Mouse (Mus musculus) urinary bladder, postnatal 10 days (tissue): ENCODE measurements around the gene Dclk3.

Experiments used
- DNase-seq: peaks from one replicate; pipeline ENCODE4 v3.0.0; 2022; ENCODE audit warnings: low spot score

Dclk3 gene

DNA sequence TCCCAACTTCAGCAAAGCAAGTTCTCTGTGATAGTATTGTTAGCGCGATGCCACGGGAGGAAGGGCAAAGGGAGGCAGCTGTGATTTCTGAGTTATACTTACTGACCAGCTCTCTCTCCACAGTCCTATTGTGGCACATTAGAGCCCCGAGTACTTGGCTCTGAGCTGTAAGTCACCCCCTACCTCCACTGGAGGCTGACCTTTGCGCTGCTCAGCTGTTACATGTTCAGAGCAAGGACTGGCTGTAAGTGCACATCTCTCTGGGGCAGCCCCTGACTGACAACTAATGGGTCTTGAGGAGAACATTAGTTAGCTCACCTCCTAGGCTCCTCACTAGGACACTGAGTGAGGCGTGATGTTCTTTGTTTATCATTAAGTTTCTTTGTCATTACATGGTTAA is 1.6 kb downstream of the Dclk3 start:
- DNase-seq: no peak

DNA sequence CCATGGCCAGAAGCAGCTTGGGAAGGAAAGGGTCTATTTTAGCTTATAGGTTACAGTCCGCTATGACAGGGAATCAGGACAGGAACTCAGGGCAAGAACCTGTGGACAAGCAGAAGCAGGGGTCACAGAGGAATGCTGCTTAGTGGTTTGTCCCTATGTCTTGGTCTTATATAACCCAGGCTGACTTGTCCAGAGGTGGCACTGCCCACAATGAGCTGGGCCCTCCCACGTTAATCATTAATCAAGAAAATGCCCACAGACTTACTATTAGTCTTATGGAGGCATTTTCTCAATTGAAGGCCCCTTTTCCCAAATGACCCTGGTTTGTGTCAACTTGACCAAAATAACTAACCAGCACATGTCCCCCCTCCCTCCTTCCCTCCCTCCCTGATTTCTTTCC is 2.3 kb downstream of the Dclk3 start:
- DNase-seq: no peak

DNA sequence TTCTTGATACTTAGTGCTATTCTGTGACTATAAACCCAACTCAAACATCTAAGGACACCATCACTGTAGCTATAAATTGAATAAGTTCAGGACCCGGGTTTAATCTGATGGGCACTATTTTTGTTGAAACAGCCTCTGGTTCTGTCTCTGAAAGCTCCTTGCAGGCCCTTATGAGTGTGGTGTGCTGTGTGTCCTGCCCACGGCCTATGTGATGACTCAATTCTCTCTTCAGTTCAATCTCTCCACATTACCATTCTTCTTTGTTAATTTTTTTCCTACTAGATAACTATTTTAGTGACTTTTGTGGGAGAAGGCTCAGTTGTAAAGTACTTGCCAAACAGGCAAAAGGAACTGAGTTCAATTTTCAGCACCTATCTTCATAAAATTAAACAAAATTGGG is 7.3 kb downstream of the Dclk3 start:
- DNase-seq: no peak

DNA sequence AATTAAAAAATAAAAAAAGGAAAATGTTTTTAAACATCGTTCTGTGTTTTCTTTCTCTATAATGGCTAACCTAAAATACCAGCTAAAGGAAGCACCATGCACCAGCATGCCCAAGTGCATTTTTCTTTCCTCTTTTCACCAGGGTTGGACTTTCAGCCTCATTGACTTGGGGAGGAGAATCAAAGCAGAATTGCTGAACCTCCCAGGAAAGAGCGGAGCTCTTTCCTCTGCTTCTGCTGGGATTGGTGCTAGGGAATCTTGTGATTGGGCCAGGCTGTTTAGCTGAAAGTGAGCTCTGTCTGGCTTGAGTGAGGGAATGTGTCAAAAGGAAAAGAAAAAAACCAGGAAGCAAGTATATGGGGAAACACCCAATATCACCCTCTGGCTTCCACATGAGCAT is 10.1 kb downstream of the Dclk3 start:
- DNase-seq: no peak

DNA sequence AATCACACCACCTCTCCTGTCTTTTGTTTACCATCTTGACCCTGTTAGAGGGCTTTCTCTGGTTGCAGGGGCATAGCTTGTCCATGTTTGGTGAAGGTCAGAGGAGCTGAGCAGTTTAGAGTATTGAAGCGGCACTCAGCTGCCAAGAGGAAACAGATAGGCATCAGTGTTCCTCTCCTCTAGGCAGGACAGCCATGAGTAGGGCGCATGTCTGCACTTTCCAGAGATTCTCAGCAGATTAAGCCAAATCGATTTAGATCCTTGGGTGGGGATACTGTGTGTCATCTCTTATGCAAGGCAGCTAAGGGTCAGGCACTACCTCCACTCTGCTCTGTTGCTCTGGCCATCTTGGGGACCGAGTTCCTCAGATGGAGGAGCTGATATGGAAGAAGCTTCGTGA is 11.0 kb downstream of the Dclk3 start:
- no peak for DNase-seq

DNA sequence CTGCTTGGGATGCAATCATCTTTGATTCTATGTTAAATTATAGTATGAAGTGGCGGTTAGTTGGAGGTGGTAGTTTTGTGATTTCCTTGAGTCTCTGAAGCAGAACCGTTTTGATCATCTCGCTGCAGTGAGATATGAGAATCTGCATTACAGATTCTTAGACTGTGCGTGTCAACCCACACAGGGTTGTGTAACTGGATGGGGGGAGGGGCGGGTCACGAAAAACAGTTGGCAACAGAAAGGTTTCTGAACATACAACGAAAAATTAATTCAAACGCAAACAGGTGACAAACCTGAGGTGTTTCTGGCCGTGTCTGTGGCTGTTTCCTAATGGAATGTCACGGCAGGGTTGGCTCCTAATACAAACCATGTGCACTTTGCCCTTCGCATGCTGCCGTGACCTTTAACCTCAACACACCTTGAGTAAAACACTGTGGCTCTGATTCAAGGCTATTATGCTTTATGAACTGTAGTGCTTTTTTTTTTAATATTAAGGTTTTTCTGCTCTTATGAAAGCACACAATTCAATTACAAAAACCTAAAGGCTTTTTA is 12.0 kb downstream of the Dclk3 start:
- no peak for DNase-seq

DNA sequence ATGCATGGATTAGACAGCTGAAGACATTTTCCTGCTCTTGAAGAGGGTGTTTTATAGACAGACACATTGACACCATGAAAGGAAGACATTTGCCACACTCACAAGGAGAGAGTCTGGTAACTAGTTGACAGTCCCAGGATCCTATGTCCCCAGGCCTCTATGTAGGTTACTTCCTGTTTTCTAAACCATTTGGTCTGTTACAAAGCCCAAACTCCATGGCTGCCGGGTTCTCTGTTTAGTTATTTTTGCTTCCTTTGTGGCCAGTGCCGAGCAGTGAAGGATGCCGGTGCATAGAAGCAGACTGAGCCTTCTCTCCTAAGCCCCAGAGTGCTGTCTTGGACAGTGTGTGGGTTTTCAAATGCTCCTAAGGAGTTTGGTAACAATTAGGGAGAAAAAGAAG is 15.0 kb downstream of the Dclk3 start:
- no peak for DNase-seq

DNA sequence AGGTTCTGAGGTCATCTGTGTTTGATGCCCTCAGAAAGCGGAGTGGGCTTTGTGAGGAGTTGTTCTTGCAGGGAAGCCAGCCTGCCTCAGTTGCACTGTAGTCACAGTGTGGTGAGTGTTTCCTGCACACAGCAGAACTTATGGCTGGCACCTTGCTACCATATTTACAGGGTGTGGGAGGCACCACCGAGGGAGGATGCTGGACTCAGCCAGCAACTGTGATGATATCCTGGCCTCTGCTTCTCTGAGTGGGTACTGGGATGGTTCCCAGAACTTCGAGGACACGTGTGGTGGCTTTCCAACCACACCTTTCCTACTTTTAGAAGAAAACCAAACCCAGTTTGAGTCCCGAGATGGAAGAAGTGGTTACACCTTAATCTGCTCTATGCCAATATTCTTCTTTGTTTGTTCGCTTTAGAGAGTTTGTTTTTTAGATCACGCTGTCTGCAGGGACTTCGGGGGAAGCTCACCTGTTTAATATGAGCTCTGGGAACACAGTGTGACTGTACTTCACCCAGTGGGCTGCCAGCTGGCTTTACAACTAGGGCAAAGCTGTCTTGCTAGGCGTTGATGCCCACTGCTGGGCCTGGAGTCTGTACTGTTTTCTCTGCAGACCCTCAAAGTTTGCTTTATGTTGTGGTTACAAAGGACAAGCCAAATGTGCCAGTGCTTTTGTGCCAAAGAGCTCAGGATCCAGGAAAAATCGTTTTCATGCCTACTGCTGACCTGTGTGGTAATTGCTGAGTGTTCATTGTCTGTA is 18.5 kb downstream of the Dclk3 start:
- DNase-seq: no peak

DNA sequence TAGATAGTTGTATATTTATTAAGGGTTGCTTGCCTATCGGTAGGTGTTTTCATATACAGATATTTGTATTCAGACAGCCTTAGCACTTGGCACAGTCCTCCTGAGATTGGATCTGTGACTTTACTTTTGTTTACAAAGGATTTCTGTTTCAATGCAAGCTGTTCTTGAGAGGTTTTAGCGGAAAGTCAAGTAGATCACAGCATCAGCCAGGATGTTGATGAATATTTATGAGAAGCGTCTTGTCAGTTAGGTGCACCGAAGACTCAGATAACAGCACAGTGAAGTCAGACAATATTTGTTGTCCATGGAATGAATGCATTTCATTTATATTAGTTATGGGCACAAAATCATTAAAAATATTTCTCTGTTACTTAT is 19.0 kb downstream of the Dclk3 start:
- DNase-seq: no peak

DNA sequence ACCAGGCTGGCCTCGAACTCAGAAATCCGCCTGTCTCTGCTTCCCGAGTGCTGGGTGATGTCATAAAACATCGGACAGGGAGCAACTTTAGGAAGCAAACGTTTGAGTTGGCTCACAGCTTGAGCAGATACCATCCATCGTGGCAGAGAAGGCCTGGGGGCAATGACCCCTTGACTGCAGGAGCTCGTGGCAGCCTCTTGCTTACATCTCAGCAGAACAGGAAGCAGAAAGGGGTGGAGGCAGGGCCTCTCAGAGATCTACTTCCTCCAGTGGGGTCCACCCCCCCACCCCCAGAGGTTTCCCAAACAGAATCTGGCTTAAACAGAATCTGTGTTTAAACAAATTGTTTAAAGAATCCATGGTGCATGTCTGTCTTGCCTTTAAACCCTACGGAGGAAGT is 20.6 kb downstream of the Dclk3 start:
- no peak for DNase-seq

DNA sequence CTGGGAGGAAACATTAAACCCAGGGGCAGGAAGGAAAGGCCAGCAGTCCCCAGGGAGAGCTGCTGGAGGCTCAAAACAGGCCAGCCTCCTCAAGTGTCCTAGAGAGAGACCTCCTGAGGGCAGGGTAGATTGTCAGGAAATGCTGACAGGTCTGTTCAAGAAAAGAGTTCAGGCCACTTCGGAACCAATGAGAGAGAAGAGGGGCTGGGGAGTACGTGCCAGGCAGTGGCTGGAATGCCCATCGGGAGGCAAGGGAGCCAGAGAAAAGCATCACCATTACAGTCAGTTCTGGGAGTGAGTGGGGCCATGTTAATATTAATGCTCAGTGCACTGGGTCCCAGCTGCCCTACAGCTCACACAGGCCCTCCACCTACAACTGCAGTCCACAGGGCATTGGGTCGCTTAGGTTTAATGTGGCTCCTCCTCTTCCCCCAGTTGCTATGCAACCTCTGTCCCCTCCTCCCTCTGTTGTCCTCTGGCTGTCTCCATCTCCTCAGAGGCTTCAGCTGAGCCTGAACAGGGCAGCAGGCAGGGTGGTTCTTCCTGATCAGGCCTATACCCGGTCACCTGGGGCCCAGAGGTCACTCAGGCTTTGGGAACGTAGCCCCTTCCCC is 21.4 kb downstream of the Dclk3 start:
- no peak for DNase-seq

DNA sequence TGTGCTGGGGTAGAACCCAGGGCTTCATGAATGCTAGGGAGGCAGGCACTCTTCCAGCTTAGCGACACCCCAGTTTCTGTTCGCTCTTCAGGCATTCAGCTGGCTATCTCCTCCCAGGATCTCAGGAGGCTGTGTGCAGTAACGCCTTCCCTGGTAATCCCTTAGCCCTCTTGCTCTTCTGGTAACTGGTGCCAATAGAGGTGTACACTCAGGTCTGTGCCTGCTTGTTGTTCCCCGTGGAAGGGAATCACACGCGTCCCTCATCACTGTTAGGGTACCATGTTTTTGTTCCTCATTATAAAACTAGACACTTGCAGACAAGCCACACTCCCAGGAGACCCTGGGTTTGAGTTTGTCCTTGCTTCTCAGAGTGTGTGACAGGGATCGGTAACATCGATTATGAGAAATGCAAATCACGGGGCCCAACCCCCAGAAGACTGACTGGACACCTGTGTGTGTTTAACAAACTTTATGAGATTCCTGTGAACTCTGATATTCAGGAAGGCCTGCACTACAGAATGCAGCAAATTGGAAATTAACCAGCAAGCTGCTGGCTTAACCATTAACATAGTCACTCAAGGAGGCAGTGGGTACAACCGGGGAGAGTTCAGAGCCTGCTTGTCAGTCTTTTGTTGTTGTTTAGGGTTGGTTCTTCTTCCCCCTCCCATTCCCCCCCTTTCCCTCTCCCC is 22.7 kb downstream of the Dclk3 start:
- no peak for DNase-seq

DNA sequence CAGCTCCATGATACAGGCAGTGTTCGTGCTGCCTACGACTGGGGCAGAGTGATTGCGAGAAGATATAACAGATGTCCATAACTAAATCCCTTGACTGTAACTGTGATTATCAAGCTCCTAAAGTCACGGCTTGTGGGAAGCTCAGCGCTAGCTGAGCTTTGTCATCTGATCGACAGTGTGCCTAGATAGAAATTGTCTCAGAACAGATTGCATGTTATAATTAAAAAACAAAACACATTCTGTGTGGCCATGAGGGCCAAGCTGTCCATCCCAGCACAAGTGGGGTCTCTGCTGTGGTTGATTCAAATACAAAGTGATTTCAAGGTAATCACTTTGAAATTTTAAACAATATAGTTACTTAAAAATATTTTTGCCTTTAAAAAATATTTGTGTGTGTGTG is 26.8 kb downstream of the Dclk3 start:
- DNase-seq: no peak

DNA sequence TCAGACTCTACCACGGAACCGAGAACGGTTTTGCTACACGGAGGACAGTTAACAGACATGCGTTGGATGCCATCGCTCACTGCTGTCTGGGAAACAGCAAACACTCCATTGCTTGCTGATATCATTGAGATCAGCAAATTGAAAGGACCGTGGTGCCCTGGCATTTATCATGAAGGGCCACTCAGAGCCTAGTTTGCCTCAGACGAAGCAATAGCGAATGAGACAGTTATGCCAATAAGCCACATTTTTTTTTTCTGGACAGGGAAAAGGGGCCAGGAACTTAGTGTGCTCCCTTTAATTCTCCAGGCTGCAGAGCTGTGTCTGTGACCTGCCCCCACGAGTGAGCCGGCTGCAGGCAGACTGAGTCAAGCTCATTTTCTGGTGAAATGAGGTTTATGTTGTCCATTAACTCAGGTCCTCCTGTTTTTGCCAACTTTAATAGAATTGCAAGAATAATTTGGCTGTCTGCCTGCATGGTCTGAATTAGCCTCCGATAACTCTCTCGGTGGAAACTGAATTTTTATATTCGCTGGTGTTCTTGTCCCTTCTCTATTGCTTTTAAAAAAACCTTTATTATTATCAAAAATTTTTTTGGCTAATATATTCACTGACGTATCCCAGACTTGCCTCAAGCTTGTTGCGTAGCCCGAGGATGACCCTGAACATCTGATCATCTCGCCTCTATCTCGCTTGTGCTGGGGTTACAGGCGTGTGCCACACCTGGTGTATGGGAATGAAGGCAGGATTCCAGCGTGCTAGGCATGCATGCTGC is 35.0 kb downstream of the Dclk3 start:
- no peak for DNase-seq

DNA sequence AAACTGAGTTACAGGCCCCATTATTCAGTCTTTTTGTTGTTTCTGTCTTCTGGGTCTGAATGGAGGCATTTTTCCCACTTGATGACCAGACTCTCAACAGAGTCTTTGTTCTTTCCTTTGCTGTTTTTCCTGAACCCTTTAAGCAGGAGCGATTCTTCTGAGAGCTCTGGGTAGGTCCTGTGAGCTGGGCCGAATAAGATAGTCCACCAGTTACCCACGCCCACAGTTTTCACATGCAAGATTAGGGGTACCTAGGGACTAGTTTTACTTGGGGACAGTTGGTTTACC is 35.5 kb downstream of the Dclk3 start:
- DNase-seq: no peak

DNA sequence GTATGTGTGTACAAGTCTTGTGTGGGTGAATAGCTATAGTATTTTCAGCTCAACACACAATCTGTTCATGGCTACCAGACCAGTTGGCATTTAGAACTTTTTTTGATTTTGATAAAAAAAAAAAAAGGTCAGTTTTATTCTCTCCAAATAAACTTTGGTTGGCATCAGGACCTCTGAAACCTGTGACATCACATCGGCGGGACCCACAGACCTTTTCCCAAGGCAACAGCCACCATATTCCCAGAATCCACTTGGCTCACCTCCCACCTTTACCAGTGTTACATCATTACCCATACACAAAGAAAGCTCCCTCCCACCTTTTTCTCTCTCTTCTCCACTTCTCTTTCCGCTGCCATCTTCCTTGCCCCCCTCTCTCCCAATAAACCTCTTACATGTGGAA is 36.4 kb downstream of the Dclk3 start:
- no peak for DNase-seq

DNA sequence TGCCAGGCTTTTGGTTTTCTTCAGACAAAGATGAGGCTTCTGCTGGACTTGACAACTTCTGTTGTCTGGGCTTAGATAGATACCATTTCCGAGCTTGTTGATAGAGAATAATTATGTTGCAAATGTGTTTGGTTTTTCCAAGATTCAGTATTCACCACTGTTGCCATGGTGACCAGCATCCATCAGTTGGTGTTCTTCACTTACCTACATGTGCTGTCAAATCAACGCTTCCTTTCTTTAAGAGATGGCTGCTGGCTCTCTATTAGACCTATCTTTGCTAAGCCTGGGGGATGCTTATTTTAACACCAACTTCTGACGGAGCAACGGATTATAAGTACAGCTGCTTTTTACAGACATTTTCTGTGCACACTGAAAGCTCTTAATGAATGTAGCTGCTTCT is 37.1 kb downstream of the Dclk3 start:
- no peak for DNase-seq

DNA sequence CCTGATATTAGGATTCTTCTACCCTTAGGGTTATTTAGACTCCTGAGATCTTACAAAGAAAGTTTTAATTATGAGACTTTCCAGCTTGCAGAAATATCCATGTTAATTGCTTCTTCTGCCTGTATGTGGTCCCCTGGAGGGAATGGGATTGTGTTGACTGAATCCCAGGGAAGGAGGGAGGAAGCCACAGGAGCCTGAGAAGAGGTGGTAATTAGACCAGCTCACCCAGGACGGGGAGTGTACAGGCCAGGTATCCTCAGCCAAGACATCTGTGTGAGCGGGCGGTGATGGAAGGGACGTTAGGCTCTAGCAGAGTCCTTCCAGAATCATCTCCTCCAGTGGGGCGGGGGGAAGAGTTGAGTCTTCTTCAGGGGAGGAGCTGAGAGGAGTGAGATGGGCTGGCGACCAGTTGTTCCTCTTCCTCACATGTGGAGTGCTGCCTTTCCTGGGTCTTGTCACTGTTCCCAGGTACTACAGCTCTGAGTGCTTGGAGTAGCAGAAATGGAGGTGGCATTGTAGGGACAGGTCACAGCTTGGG is 37.7 kb downstream of the Dclk3 start:
- DNase-seq: no peak

DNA sequence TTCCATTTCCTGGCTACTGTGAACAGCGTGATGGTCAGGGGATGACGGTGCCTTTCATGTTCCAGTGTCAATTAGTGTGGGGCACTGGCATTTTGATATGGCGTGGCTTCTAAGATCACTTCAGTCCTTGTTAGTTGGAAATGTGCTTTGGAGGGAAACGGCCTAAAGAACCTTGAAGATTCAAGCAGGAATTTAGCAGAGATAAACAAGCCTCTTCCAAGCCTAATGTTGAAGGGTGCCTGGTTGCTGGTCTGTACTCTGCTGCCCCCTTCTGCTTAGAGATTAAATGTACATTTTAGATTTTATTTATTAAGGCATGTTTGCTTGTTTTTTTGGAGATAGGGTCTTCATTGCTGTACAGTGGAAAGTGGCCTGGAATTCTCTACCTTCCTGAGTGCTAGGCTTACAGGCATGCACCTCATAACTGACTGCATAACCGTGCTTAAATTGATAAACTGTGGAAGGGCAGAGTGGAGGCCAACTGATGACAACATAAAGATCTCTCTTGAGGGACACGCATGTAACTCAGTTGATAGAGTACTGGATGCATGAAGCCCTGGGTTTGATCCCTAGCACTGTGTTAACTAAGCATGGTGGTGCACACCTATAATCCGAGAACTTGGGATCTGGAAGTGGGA is 40.1 kb downstream of the Dclk3 start:
- DNase-seq: no peak

DNA sequence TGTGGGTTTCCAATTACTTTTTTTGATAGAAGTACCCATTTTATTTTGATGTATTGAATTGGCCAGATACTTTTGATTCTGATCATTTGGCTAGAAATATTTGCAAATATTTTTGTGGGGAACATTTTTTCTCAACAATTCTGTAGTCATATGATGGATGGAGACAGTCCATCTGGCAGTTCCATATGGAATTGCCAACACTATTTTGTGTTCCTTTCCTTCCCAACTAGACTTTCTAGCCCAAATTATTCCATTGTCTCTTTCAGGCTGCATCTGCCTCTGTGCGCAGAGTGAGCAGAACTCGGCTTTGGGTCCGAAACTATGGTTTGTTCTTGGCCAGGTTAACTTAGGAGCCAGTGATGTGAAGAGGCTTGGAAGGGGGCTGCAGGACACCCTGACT is 42.1 kb downstream of the Dclk3 start:
- DNase-seq: no peak

DNA sequence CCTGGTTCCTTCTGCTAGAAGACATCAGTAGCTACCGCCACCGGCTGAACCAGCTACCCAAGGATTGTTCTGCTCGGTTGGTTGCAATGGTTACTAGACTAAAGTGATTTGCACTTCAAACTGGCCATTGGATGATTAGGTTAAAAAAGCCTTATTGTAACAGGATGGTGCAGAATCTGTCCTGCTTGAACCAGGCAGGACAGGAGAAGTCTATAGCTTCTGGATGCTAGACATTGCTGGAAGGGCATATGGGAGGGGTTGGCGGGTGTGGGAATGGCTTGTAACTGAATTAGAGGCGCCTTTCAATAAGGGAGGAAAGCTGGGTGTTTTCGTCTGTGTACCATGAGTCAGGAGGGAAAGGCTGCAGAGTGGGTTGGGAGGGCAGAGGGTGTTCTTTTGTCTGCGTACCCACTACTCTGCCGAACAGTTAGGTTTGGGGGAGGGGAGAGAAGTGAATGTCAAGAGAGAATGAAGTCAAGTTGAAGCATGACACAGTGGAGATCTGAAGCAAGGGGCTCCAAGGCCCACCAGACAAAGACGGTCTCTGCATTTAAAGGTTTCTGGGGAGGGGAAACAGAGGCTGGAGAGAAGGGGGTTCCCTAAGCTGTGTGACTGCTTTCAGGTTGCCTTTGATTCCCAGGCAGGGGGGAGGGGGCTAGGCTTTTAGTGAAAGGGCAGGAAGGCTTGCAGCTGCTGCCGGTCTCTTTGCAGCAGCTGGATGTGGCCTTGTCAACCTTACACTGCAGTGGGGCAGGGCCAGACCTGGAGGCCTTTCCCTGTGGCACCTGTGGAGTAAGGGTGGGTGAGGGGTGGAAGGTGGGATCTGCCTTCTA is 48.0 kb downstream of the Dclk3 start:
- DNase-seq: no peak
